In the genomic region with DNA sequence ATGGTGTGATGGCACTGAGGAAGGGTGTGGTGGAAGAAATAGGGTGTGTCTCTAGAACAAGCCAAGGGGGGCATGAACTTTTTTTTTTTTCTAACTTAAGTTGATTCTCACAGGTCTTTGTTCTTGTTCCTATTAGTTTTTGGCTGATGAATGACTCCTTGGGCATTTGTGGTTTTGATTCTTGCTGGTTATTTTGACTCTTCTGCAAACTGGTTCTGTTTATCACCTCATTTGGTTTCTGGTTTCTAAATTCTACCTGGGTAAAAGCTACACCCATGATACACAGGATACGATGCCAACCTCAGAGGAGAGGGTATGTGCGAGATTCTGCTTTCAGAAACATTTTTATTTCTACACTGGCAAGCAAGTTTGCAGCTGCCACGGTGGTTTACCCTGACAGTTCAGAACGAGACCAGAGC, we compare ENCODE assay signal across 25 mouse cellular contexts. TPM values are rescaled to one million over a fixed set of nuclear protein-coding genes. Genes with fewer than 3 reads are reported as not detected.
DNase-seq lines count a peak whose midpoint lies in the region; ATAC-seq and TF ChIP-seq lines count a peak whose summit lies in the region.
"Had no signal": no experiment of that assay in that cellular context is flagged by ENCODE, and none has a peak within 500 bp of the region (broad histone marks: within the 10 kb centered on the region; RNA-seq: fewer than 3 reads in every experiment).

No protein-coding gene starts in this region.

- H3K4me1 ChIP-seq in MEL (ENCODE audit: control insufficient read depth in 1 of 2, insufficient read depth in 2 of 2, low read length in 2 of 2): peaks cover 10 to 14% of the 10 kb centered on the region in 2 experiments
- H3K4me1 ChIP-seq: heart, embryonic 12.5 days; limb, embryonic 10.5 days; neural tube, embryonic 15.5 days had no signal

- TF ChIP-seq CTCF in MEL (IDR thresholded peaks at IDR 0.05 in 2 of 3, conservative IDR thresholded peaks at IDR 0.05 in 1 of 3; ENCODE audit: control insufficient read depth in 1 of 3, insufficient read depth in 1 of 3, low read depth in 2 of 3, low read length in 3 of 3, poor library complexity in 1 of 3, severe bottlenecking in 1 of 3): no peak

- H3K9ac ChIP-seq in MEL (ENCODE audit: control insufficient read depth, low read depth, low read length, poor library complexity, severe bottlenecking): no peak overlapping the region
- H3K9ac ChIP-seq: heart, embryonic 12.5 days; liver, embryonic 13.5 days; neural tube, embryonic 15.5 days had no signal

- H3K4me3 ChIP-seq in MEL (ENCODE audit: control insufficient read depth in 1 of 2, insufficient read depth in 1 of 2, low read depth in 2 of 2, low read length in 2 of 2): no peak overlapping the region
- H3K4me3 ChIP-seq: heart, embryonic 12.5 days; limb, embryonic 10.5 days; liver, embryonic 13.5 days; neural tube, embryonic 15.5 days had no signal

- peaks cover 0 to 9% of the 10 kb centered on the region in 2 experiments; a peak in 2 of 4 replicates for H3K36me3 ChIP-seq in MEL (ENCODE audit: control insufficient read depth in 1 of 2, insufficient read depth in 2 of 2, low read length in 2 of 2)
- H3K36me3 ChIP-seq: heart, embryonic 12.5 days; limb, embryonic 10.5 days; liver, embryonic 13.5 days; neural tube, embryonic 15.5 days had no signal

- DNase-seq in lung, postnatal 36 days: peak; percentile 42
- no peak for DNase-seq in lung, postnatal 10 days
- no peak for DNase-seq in MEL (ENCODE audit: low read depth, low spot score)
- DNase-seq in thymus, postnatal 14 days: peak; percentile 52
- no peak for DNase-seq in urinary bladder, postnatal 14 days (ENCODE audit: low spot score)
- DNase-seq in kidney, adult 11 months: no peak
- DNase-seq in right cerebral cortex, adult 18-20 months: no peak
- DNase-seq: adrenal gland, postnatal 36 days; cerebellum, postnatal 10 days; gastrocnemius, postnatal 25 days; heart, postnatal 4 days; kidney, adult 9 months; liver, embryonic 13.5 days had no signal

- no peak overlapping the region for H3K27ac ChIP-seq in MEL (ENCODE audit: control insufficient read depth, low read depth, low read length)
- H3K27ac ChIP-seq: hindbrain, postnatal 0 days; limb, embryonic 10.5 days; liver, embryonic 13.5 days; macrophage; neural tube, embryonic 15.5 days had no signal

- H3K9me3 ChIP-seq in MEL (replicated peaks; ENCODE audit: insufficient read depth, low read length): no peaks in the 10 kb centered on the region
- H3K9me3 ChIP-seq: heart, embryonic 12.5 days; limb, embryonic 10.5 days; liver, embryonic 13.5 days; neural tube, embryonic 15.5 days had no signal

- H3K27me3 ChIP-seq in MEL (ENCODE audit: control insufficient read depth in 1 of 2, insufficient read depth in 2 of 2, low read length in 2 of 2): peaks cover 7 to 10% of the 10 kb centered on the region in 2 experiments
- H3K27me3 ChIP-seq: CH12.LX; heart, embryonic 12.5 days; liver, embryonic 13.5 days; neural tube, embryonic 15.5 days had no signal

- TF ChIP-seq EP300 in MEL (IDR thresholded peaks at IDR 0.05; ENCODE audit: low read depth in 1 of 2, low read length in 2 of 2): no peak

- TF ChIP-seq POLR2A in MEL (IDR thresholded peaks at IDR 0.05; ENCODE audit: control insufficient read depth in 1 of 2, insufficient read depth in 1 of 2, low read depth in 1 of 2, low read length in 2 of 2, poor library complexity in 1 of 2): no peak

- H3K79me2 ChIP-seq in MEL (ENCODE audit: control insufficient read depth, insufficient read depth, low read length, poor library complexity): no peaks in the 10 kb centered on the region

- ATAC-seq in megakaryocyte-erythroid progenitor cell, adult 5-6 weeks (replicated peaks; ENCODE audit: low FRiP score, low TSS enrichment, poor library complexity, severe bottlenecking): 0 out of 2 replicates have a peak, but pooled peaks have one; percentile 41
- ATAC-seq: hindbrain, postnatal 0 days; midbrain, embryonic 16.5 days had no signal

- TF ChIP-seq RAD21 in MEL (IDR thresholded peaks at IDR 0.05; ENCODE audit: low read depth, low read length): no peak

TF ChIP-seq in MEL, 35 proteins besides CTCF, POLR2A, EP300 and RAD21:
- no peak for TF ChIP-seq BHLHE40 (IDR thresholded peaks at IDR 0.05; ENCODE audit: borderline replicate concordance, low read depth, low read length)
- TF ChIP-seq CHD2 (IDR thresholded peaks at IDR 0.05; ENCODE audit: low read length): no peak
- TF ChIP-seq ZKSCAN1 (IDR thresholded peaks at IDR 0.05; ENCODE audit: low read depth, low read length): no peak
- peak; percentile 77 for TF ChIP-seq ZNF384 (IDR thresholded peaks at IDR 0.05; ENCODE audit: low read depth, low read length)

RNA-seq across cellular contexts. Expression of gene Sell, which starts 16.6 kb away (rescaled TPM):
- total RNA-seq in MEL (2012; rRNA removed): not detected in 2 replicates
- polyA plus RNA-seq in MEL (2012; ENCODE audit: insufficient read depth in 1 of 2, insufficient read length in 2 of 2, low read depth in 1 of 2, low replicate concordance in 2 of 2, missing spikeins in 1 of 2): under 1 TPM in 1 of 2 experiments, not detected in 1; 0.04 TPM
- total RNA-seq in megakaryocyte-erythroid progenitor cell, adult 5-6 weeks (2014; fragmentation: Nextera tagmentation): 5.4 and 8.0 TPM in 2 replicates
- 15.1 and 20.2 TPM in 2 replicates for total RNA-seq in megakaryocyte-erythroid progenitor cell, adult 5-6 weeks (2017)
- total RNA-seq: CH12.LX; left cerebral cortex, adult 18-20 months had no signal
- polyA plus RNA-seq: heart, embryonic 12.5 days; limb, embryonic 10.5 days; midbrain, embryonic 16.5 days had no signal

RNA-seq across cellular contexts. Expression of gene Sele, which starts 30.3 kb away (rescaled TPM):
- total RNA-seq in MEL (2012; rRNA removed): not detected in 2 replicates
- not detected for polyA plus RNA-seq in MEL (2012; ENCODE audit: insufficient read depth in 1 of 2, insufficient read length in 2 of 2, low read depth in 1 of 2, low replicate concordance in 2 of 2, missing spikeins in 1 of 2)
- not detected in 2 replicates for total RNA-seq in megakaryocyte-erythroid progenitor cell, adult 5-6 weeks (2014; fragmentation: Nextera tagmentation)
- total RNA-seq in megakaryocyte-erythroid progenitor cell, adult 5-6 weeks (2017): not detected in 2 replicates
- total RNA-seq: CH12.LX; hindbrain, postnatal 0 days had no signal
- polyA plus RNA-seq: embryonic facial prominence, embryonic 11.5 days; hindbrain, postnatal 0 days; large intestine, adult 2 months; limb, embryonic 10.5 days; liver, embryonic 13.5 days; macrophage; midbrain, embryonic 16.5 days; neural tube, embryonic 15.5 days; stomach, embryonic 14.5 days had no signal

RNA-seq across cellular contexts. Expression of gene Selp, which starts 36.7 kb away (rescaled TPM):
- total RNA-seq in MEL (2012; rRNA removed): not detected in 2 replicates
- not detected for polyA plus RNA-seq in MEL (2012; ENCODE audit: insufficient read depth in 1 of 2, insufficient read length in 2 of 2, low read depth in 1 of 2, low replicate concordance in 2 of 2, missing spikeins in 1 of 2)
- 0.98 TPM in 1 of 2 replicates, not detected in the other for total RNA-seq in megakaryocyte-erythroid progenitor cell, adult 5-6 weeks (2014; fragmentation: Nextera tagmentation)
- 0.04 and 0.38 TPM in 2 replicates for total RNA-seq in megakaryocyte-erythroid progenitor cell, adult 5-6 weeks (2017)
- total RNA-seq: hindbrain, postnatal 0 days; left cerebral cortex, adult 18-20 months had no signal
- polyA plus RNA-seq: embryonic facial prominence, embryonic 11.5 days; heart, embryonic 12.5 days; midbrain, embryonic 16.5 days; neural tube, embryonic 15.5 days; stomach, embryonic 14.5 days had no signal

Comparison
In these comparisons a context has a peak if more than half of its experiments do, and no peak if none do; other contexts are left out.
1. DNase-seq: peak in lung, postnatal 36 days (single experiment) and thymus, postnatal 14 days (single experiment); none in lung, postnatal 10 days (single experiment), MEL (single experiment), urinary bladder, postnatal 14 days (single experiment), kidney, adult 11 months (single experiment) and right cerebral cortex, adult 18-20 months (single experiment).